Mouse (Mus musculus) skeletal muscle tissue, adult 2 months (tissue): ENCODE data around the gene Plp2.
"Not testable (repeated sequence)": the region's sequence is repeated elsewhere in the genome, so short reads cannot be mapped to it uniquely, and the experiment has no call there.

Experiments
- DNase-seq: peaks from one replicate; pipeline ENCODE4 v3.0.0-alpha.2; 2012; ENCODE audit warnings: low read depth, low spot score

Plp2 gene

GRCm38 (mm10) chrX:7670921-7671623 lies at the start of gene Plp2:
Gene Plp2 (minus strand): TSS chrX:7671390.
- DNase-seq: no peak

DNA sequence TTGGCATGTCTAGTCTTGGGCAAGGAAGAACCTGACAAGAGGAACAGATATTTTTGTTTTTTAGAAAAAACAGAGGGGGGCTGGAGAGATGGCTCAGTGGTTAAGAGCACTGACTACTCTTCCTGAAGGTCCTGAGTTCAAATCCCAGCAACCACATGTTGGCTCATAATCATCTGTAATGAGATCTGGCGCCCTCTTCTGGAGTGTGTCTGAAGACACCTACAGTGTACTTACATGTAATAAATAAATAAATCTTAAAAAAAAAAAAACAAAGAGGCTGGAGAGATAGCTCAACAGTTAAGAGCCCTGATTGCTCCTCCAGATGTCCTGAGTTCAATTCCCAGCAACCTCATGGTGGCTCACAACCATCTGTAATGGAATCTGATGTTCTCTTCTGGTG lies 44.9 kb upstream of the Plp2 start:
- not testable (repeated sequence) for DNase-seq

- DNase-seq: peak; percentile 97
Observed at GRCm38 (mm10) chrX:7714135-7714899, 43.1 kb upstream of the Plp2 start, which contains the start of gene Wdr45. Gene Wdr45 (plus strand): TSS chrX:7714333.

DNA sequence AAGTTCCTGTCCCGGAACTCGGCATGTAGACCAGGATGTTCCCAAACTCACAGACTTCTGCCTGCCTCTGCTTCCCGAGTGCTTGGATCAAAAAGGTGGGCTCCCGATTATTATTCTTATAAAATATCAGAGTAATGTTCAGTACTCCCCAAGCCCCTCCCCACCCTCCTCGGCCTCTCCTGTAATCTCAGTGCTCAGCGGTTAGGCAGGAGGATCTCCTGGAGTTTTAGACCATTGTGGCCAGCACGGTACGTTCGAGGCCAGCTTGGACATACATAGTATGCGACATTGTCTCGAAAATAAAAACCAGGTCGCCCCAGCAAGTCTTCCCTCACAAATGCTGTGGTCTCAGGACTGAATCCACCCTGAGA lies 42.6 kb upstream of the Plp2 start:
- not testable (repeated sequence) for DNase-seq

- DNase-seq: peak; percentile 89
Observed at GRCm38 (mm10) chrX:7696954-7697381, 25.8 kb upstream of the Plp2 start, which contains the start of gene Gpkow. Gene Gpkow (plus strand): TSS chrX:7697131.

GRCm38 (mm10) chrX:7696520-7696919 lies 25.3 kb upstream of the Plp2 start:
- no peak for DNase-seq

DNA sequence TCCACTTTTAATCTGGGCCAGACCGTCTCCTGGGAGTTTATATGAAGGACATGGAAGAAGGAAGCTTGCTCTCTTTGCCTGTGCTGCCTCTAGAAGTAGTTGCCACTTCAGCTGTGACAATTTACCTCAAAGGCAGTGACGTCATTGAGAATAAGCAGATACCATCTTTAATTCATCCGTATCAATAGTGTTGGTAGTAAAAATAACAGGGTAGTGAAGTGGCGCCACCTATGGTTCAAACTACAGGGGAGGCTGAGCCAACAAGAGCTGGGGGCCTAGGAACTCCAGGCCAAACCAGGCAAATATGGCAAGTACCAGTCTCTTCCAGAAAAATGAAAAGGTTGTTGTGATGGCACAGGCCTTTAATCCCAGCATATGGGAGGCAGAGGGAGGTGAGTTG lies 21.7 kb upstream of the Plp2 start:
- DNase-seq: no peak

DNA sequence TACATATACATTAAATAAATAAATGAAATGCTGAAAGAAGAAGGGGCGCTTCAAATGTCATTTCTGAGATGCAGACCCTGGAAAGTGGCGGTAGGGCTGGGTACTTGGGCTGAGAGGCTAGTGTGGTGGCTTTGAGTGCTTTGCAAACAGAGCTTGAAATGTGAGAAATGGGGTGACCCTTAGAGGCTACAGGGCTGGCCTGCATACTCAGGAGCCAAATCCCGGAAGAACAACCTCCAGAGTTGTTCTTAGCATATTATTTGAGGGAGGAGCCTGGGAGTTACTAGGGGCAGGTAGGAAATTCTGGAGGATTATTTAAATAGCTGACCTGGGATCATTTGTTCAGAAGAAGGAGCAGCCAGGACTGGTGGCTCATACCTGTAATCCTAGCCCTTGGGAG lies 19.3 kb upstream of the Plp2 start:
- no peak for DNase-seq

DNA sequence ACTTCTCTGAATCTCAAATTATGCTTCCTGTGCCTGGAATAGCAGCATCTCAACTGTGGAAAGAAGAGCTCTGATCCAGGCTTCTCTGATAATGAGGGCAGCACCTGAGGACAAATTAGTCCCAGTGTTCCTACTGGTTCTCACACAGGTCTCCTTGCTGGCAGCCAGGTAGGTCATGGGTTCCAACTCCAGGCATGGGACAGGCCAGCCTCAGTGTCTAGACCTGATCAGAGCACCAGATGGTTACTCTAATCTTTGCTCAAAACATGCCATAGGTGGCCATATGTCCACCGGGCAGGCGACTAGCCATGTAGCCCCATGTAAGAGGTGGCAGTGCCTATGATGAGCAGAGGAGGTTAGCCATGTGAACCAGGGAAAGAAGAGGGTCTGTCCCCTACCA lies 17.1 kb upstream of the Plp2 start:
- DNase-seq: no peak

DNA sequence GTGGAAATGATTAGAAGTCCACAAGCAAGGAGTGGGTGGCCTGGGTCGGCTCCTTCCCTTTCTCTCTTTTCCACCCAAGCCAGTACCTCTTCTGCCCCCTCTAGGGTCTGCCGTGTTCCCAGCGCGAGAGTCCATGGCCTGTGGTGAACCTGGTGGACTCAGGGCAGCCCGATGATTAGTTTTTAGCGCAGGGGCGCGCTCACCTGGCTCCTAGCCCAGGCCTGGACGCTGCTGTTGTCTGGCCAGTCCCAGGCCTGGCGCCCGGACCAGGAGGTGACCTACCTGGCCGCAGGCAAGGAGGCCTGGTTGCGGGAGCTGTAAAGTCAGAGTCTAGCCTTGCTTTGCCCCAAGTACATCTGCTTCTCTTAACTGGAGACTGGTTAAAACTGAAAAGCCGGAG lies 9.7 kb upstream of the Plp2 start, which contains the start of gene Magix:
TSS of gene Magix (minus strand) at position 388 of the 400 bp plus-strand sequence.
- peak; percentile 51 for DNase-seq

DNA sequence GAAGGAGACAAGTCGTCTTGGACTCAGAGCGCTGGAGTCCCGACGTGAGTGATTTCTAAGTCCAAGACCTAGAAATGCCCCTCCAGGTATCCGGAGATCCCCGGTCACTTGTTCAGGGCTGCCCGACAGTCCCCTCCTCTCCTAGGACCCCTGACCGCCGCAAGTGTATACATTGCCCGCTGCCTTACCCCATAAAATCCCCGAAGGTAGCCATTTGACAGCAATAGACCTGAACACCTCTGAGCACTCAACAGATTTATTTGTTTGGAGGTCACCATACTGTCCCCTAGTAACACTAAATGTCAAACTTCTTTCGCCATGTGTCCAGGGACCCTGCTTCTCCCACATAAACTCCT lies 8.8 kb upstream of the Plp2 start:
- DNase-seq: no peak

DNA sequence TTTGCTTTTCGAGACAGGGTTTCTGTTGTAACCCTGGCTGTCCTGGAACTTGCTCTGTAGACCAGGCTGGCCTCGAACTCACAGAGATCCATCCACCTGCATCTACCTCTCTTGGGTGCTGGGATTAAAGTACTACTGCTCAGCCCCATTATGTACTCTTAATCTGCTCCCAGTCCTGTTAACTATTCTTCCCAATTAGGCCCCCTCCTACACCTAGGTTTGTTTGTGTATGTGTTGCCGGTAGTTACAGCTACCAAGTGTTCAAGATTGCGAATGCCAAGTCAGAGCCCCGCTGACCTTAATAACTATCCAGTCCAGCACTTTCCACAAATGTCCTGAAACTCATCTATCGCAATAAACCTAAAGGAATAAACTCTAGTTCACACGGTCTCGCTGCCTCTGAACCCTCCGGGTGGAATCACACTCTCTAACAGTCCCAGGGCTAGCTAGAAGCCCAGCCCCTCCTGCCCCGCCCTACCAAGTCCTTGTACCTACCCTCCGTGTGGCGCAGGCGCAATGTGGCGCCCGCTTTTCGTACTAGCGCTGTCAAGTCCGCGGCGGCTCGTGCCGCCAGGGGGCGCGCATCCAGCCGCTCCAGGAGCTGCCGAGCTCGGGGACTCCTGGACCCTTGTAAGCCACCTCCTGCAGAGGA lies 8.3 kb upstream of the Plp2 start:
- DNase-seq: peak; percentile 94

- no peak for DNase-seq
Observed at GRCm38 (mm10) chrX:7678986-7679385, 7.8 kb upstream of the Plp2 start.

GRCm38 (mm10) chrX:7675001-7675380 lies 3.8 kb upstream of the Plp2 start:
- DNase-seq: no peak

DNA sequence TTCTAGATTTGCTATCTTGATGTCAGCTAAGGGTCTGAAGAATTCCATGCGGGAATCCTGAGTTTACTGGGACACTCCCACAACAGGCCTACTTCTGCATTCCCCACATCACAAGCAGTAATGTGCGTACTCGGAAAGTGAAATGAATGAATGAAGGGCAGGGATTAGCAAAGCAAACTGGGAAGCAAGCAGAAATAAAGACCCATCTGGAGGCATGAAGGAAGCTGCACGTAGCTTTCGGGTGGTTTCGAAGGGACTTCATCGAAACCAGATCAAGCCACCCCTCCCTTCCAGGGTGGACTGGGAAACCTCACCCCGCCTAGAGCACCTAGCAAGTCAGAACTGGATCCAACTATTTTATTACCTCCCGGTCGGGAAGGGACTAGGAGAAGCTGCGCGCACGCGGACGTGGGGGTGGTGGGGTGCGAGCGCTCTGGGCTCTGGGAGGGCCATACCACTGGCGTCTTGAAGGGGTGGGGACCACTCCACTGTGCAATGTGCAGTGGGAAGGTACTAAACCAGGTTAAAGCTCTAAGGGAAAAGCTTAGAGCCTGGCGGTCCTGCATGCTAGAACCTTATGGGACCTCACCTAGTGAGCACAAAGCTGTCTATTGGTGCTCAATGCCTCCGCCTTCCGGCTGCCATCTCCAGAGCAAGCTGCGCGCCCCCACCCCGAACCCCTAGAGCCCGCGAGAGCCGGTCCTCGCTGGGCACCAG lies 3.3 kb upstream of the Plp2 start:
- no peak for DNase-seq

GRCm38 (mm10) chrX:7673578-7674281 lies 2.5 kb upstream of the Plp2 start:
- DNase-seq: no peak

DNA sequence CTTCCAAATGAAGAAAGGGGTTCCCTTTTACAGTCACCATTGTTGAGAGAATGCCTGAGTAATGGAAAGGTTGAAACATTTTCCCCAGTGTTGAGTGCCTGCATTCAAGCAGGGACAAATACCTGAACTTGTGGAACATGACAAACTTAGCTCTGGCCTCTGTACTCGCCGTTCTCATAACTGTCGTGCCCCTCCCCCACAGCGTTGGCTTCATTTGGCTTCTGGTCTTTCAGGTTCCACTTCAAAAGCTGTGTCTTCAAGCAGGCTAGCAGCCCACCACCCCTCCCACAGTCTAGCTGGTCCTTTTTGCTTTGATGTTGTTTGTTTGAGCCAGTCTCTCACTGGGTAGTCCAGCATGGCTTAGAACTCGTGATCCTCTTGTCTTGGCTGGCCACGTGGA lies 1.5 kb upstream of the Plp2 start:
- DNase-seq: no peak

DNA sequence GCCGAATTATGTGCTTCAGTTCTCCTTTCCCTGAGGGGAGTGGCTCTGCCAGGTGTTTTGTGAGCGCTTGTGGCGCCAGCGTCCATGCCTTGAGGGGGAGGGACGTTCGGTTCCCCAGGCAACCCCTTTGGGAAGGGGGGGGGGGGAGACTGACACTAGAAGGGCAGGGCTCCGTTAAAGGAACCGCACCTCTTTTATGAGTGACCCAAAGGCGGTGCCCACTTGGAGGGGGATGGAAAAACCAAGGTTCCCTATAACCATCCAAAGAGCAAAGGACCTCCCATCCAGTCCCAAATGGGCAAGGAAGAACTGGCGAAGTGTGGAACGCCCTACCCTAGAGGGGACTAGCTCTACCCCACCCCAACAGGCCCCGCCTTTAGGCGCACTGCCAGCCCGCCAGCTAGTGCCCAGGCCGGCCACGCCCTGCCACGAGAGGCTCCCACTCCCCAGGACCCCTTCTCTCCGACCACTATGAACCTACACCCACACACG lies 754 bp downstream of the Plp2 start:
- DNase-seq: peak; percentile 50

DNA sequence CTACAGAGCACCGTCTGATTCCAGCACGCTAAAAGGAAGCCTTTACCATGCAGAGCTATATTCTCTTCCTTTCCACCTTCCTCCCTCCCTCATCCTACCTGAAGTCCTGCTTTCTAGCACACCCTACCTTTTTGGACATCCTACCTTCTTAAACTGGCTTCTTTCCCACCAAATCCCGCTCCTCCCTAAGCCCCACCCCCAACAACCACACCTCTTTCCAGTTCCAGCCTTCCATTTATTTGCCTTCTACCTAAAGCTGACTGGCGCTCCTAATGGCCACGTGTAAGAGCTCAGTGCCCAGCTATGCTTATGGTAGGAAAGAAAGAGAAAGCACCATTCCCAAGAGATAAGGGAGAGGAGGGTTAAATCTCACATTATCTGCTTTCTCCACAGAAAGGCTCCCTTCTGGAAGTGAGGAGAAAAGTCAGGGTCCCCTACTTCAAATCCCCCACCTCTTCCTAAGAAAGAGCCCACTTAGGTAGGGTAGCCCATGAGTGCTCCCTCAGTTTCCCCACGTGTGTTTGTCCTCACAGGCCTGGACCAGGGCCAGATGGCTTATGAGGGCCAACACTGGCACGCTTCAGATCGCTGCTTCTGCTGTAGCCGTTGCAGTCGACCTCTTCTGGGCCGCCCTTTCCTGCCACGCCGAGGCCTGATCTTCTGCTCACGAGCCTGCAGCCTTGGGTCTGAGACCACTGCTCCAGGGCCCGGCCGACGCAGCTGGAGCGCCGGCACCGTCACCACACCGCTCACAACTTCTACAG lies 5.3 kb downstream of the Plp2 start:
- DNase-seq: no peak

DNA sequence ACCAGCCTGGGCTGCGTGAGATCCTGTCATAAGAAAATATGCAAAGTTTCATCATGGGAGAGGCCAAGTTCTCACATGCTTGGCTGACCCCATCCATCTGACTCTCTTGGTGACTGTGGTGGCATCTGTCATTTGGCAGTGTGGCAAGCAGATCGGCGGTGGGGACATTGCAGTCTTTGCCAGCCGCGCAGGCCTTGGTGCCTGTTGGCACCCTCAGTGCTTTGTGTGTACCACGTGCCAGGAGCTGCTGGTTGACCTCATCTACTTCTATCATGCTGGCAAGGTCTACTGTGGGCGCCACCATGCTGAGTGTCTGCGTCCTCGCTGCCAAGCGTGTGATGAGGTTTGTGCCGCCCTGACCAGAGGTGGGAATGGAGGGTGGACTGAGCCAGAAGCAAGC lies 6.4 kb downstream of the Plp2 start:
- no peak for DNase-seq
